Mouse (Mus musculus) midbrain, postnatal 0 days (tissue): ENCODE results near the gene Capza2. TPM values are rescaled to one million over a fixed set of nuclear protein-coding genes. Genes with fewer than 3 reads are reported as not detected.
A peak's percentile ranks its signal among the peaks of the same experiment; 100 is the strongest.

Source experiments
- ATAC-seq: fragments of 200-750 bp; cut with Nextera tagmentation; 2 replicates; pipeline ENCODE4 v1.8.0; 2017; ENCODE audit warnings: moderate number of reproducible peaks, mild to moderate bottlenecking, moderate TSS enrichment, moderate library complexity; ENCODE audit not compliant: low FRiP score
- DNase-seq: peaks from one replicate; pipeline ENCODE4 v3.0.0-alpha.2; 2015; ENCODE audit warnings: low spot score
- H3K27ac ChIP-seq: fragments of 300-500 bp; sonication (generic); 2 replicates; pipeline ENCODE4 v1.5.1; 2014; ENCODE audit warnings: low read depth, mild to moderate bottlenecking, low read length, mixed read lengths
- H3K27me3 ChIP-seq: fragments of 300-500 bp; sonication (generic); 2 replicates; pipeline ENCODE4 v1.6.1; 2014; ENCODE audit warnings: low read length, control low read depth, mixed read lengths; ENCODE audit not compliant: insufficient read depth
- H3K36me3 ChIP-seq: fragments of 300-500 bp; sonication (generic); 2 replicates; pipeline ENCODE4 v1.6.1; 2014; ENCODE audit warnings: low read length, control low read depth, mixed read lengths; ENCODE audit not compliant: insufficient read depth
- H3K4me1 ChIP-seq: fragments of 300-500 bp; sonication (generic); 2 replicates; pipeline ENCODE4 v1.6.1; 2014; ENCODE audit warnings: mild to moderate bottlenecking, control low read depth, antibody characterized with exemption, low read length, mixed read lengths; ENCODE audit not compliant: insufficient read depth
- H3K4me2 ChIP-seq: fragments of 300-500 bp; sonication (generic); 2 replicates; pipeline ENCODE4 v1.6.1; 2014; ENCODE audit warnings: low read depth, mild to moderate bottlenecking, low read length, mixed read lengths; ENCODE audit not compliant: poor library complexity, severe bottlenecking
- H3K4me3 ChIP-seq: fragments of 300-500 bp; sonication (generic); 2 replicates; pipeline ENCODE4 v1.5.1; 2014; ENCODE audit warnings: low read depth, mild to moderate bottlenecking, low read length, moderate library complexity
- H3K9ac ChIP-seq: fragments of 300-500 bp; sonication (generic); replicated peaks from 2 replicates; pipeline ENCODE4 v1.6.1; 2014; ENCODE audit warnings: mild to moderate bottlenecking, low read length, moderate library complexity, mixed read lengths; ENCODE audit not compliant: poor library complexity, severe bottlenecking
- H3K9me3 ChIP-seq: fragments of 300-500 bp; sonication (generic); 2 replicates; pipeline ENCODE4 v1.6.1; 2016; ENCODE audit warnings: low read length, control low read depth
- CTCF ChIP-seq: IDR thresholded peaks from 2 replicates; pipeline ENCODE4 v1.5.1; 2016; ENCODE audit warnings: antibody characterized with exemption, mild to moderate bottlenecking
- WGBS: fragments of 180-500 bp; shearing (Covaris S2); extraction: QIAGEN DNeasy Blood & Tissue Kit; methylation state at CpG from one replicate; pipeline ENCODE4 v1.1.7; 2014; 5-methylcytosine and 5-hydroxymethylcytosine counted together
- polyA plus RNA-seq: library from polyadenylated mRNA; unstranded; fragments of >200 nt; fragmentation: Nextera tagmentation; extraction: Ambion mirVana; gene quantifications from 2 replicates; pipeline ENCODE4 v1.2.1, GENCODE M21; 2015
- total RNA-seq: library from RNA; depleted of rRNA; stranded (reverse); fragments of >200 nt; gene quantifications from 2 replicates; pipeline ENCODE4 v1.2.3, GENCODE M21; 2014

The Capza2 gene
- total and polyA plus RNA-seq, 2 experiments from 2014 or later: 136 to 233 TPM

DNA sequence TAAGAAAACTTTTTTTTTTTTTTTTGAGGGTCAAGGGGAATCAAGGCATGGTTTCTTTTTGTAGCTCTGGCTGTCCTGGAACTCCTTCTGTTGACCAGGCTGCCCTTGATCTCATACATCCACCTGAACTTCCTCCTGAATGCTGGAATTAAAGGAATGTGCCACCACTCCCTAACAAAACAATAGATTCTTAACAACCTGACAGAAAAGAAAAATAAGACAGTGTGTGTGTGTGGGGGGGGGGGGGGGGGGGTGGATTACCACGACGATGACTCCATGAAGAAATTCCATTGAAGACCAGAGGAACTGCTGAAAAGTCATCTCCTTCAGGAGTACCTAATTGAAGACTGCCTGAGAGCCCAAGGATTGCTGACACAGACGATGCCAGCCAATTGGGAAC, 14.6 kb upstream of the Capza2 start:
- 71% methylated on average over 3 of the region's 3 CpGs for WGBS

DNA sequence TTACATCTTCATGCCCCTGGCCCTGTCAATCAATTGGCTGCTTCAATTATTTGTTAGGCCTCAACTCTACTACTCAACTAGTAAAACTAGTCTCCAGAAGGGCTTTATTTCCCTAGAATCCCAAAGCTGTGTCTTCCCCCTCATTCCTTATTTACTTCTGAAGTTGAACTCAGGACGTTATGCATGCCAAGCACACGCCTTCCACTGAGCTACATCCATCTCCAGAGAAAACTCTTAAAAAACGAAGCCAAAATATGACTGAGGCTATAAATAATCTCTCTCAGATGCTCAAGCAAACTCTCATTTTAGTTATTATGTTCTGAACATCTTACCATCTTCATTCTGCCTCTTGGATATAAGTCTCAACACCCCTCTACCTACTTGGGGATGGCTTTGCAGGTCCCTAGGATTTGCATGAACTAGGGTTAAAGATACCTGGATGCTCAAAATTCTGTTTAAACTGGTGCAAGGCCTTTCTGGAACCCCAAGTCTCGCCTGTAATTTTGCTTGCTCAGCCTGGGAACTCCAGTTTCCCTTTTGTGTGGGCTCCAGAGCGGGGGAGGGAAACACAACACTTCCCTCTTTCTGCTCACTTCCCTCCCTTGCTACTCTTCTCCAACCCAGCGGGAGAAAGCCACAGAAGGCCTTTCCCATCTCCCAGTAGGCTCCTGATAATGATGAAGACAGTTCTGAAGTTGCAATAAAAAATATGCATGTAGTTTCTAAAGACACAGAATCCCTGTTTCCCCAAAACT, 7.2 kb upstream of the Capza2 start:
- H3K9me3 ChIP-seq: no peaks in the 10 kb centered on the region
- 54% methylated on average over 6 of the region's 6 CpGs for WGBS
- H3K27me3 ChIP-seq: no peaks in the 10 kb centered on the region
- no peak for ATAC-seq
- H3K4me2 ChIP-seq: no peak overlapping the region
- H3K4me1 ChIP-seq: no peaks in the 10 kb centered on the region
- peak; percentile 7 for DNase-seq
- no peak overlapping the region for H3K4me3 ChIP-seq
- H3K9ac ChIP-seq: no peak overlapping the region
- H3K36me3 ChIP-seq: no peaks in the 10 kb centered on the region
- TF ChIP-seq CTCF: no peak
- no peak overlapping the region for H3K27ac ChIP-seq

More for the DNA sequence above, 14.6 kb upstream of the Capza2 start:
- no peak for TF ChIP-seq CTCF
- no peaks in the 10 kb centered on the region for H3K4me1 ChIP-seq
- H3K9ac ChIP-seq: no peak overlapping the region
- no peak overlapping the region for H3K4me2 ChIP-seq
- no peaks in the 10 kb centered on the region for H3K27me3 ChIP-seq
- H3K27ac ChIP-seq: no peak overlapping the region
- ATAC-seq (no peak), DNase-seq (no peak)
- no peak overlapping the region for H3K4me3 ChIP-seq
- no peaks in the 10 kb centered on the region for H3K9me3 ChIP-seq
- H3K36me3 ChIP-seq: no peaks in the 10 kb centered on the region

DNA sequence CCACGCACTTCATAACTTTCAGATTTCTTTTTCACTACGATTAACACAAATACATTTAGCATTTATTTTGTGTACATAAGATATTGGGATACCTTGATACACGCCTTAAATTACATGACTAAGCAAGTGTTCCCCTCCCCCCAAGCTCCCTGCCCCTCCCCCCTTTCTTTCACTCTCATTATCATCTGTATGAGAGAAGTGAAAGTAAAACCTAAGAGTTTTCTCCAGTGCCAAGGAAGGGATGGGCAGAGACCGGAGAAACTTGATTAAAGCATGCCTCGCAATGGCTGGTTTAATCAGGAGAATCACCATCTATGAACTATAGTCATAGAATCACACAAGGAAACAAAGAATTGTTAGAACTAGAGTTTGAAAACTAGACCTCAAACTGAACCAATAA, 6.3 kb upstream of the Capza2 start:
- H3K4me3 ChIP-seq: no peak overlapping the region
- no peak overlapping the region for H3K27ac ChIP-seq
- H3K27me3 ChIP-seq: no peaks in the 10 kb centered on the region
- no peaks in the 10 kb centered on the region for H3K36me3 ChIP-seq
- ATAC-seq (no peak), DNase-seq (no peak)
- H3K4me1 ChIP-seq: no peaks in the 10 kb centered on the region
- no peaks in the 10 kb centered on the region for H3K9me3 ChIP-seq
- no peak overlapping the region for H3K4me2 ChIP-seq
- no peak for TF ChIP-seq CTCF
- no peak overlapping the region for H3K9ac ChIP-seq
- 69% methylated on average over 5 of the region's 5 CpGs for whole genome bisulfite sequencing

DNA sequence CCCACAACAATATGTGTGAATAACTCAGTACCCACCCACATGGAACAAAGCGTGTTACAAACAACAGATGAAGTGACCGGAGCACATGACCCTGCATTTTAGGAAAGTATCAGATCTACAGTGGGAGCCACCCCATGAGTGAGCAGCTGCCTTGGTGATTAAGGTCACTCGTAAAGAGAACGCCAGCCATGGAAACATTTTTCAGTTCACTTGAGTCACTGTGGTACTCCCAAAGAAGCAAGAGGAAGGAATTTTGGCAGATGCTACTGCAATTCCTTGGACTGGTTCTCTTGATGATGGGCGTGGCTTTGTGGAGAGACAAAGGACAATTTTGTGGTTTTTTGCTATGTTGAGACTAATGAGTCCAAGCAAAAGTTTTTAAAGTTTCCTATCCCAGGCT, 4.4 kb upstream of the Capza2 start:
- Histone ChIP-seq H3K4me2 (no peak overlapping the region), H3K4me1 (no peaks in the 10 kb centered on the region), H3K9ac (no peak overlapping the region), H3K36me3 (no peaks in the 10 kb centered on the region), H3K9me3 (no peaks in the 10 kb centered on the region), H3K27me3 (no peaks in the 10 kb centered on the region), H3K4me3 (no peak overlapping the region), H3K27ac (no peak overlapping the region)
- WGBS: 85% methylated on average over 5 of the region's 5 CpGs
- ATAC-seq (no peak), DNase-seq (peak; percentile 34)
- no peak for TF ChIP-seq CTCF

DNA sequence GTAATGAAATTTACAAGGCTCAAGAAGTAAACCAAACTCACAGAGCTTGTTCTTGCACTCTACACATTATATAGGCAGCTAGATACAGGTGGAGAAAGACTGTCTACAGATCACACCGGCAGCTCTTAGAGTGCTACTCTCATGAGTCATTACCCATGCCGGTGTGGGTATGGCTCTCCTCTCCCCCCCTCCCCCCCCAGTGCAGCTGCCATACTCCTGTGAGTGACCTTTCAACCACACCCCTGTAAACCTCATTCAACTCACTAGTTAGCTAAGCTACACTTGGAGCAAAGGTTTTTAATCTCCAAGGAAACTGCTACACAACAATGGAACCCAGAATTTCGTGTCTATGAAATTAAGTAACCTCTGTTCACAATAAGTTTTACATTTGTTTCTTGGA, 2.2 kb upstream of the Capza2 start:
- Histone ChIP-seq H3K4me2 (no peak overlapping the region), H3K4me1 (no peaks in the 10 kb centered on the region), H3K36me3 (no peaks in the 10 kb centered on the region), H3K27me3 (no peaks in the 10 kb centered on the region), H3K9ac (no peak overlapping the region), H3K27ac (no peak overlapping the region), H3K9me3 (no peaks in the 10 kb centered on the region), H3K4me3 (no peak overlapping the region)
- DNase-seq (no peak), ATAC-seq (no peak)
- TF ChIP-seq CTCF: no peak
- 68% methylated on average over 3 of the region's 3 CpGs for WGBS

DNA sequence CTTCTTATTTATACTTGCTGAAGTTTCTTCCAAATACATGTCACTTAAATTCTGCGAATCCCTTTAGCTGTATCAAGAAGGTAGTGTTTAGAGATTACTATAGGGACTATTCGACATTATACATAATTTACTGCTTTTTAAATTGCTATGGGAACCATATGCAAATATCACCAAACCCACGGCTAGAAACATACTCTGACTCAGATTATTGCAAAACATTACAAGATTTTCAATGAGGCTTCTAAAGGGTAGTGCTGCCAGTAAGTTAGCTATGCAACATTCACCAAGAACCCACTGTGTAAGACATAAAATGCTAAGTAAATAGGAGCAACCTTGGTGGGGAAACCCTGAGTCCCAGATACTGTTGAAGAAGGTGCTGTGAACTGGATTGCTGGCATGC, 1.0 kb upstream of the Capza2 start:
- Histone ChIP-seq H3K4me2 (no peak overlapping the region), H3K4me3 (no peak overlapping the region), H3K4me1 (no peaks in the 10 kb centered on the region), H3K27me3 (no peaks in the 10 kb centered on the region), H3K36me3 (no peaks in the 10 kb centered on the region), H3K27ac (no peak overlapping the region), H3K9me3 (no peaks in the 10 kb centered on the region), H3K9ac (no peak overlapping the region)
- DNase-seq: no peak
- no peak for ATAC-seq
- WGBS: 71% methylated on average over 3 of the region's 3 CpGs
- no peak for TF ChIP-seq CTCF
